Mouse (Mus musculus) intestine, embryonic 15.5 days (tissue): ENCODE measurements around the gene Btc. TPM values are rescaled to one million over a fixed set of nuclear protein-coding genes. Genes with fewer than 3 reads are reported as not detected.
A peak's percentile ranks its signal among the peaks of the same experiment; 100 is the strongest.

ENCODE experiments used
- ATAC-seq: fragments of 200-750 bp; cut with Nextera tagmentation; 2 replicates; pipeline ENCODE4 v1.8.0; 2017; ENCODE audit warnings: moderate TSS enrichment, moderate library complexity
- H3K27ac ChIP-seq: fragments of 300-500 bp; sonication (generic); 2 replicates; pipeline ENCODE4 v1.5.1; 2015; ENCODE audit warnings: mild to moderate bottlenecking, inconsistent platforms
- H3K27me3 ChIP-seq: fragments of 300-500 bp; sonication (generic); replicated peaks from 2 replicates; pipeline ENCODE4 v1.6.1; 2015; ENCODE audit warnings: inconsistent platforms
- H3K36me3 ChIP-seq: fragments of 300-500 bp; sonication (generic); 2 replicates; pipeline ENCODE4 v1.6.1; 2015; ENCODE audit warnings: inconsistent platforms
- H3K4me1 ChIP-seq: fragments of 300-500 bp; sonication (generic); replicated peaks from 2 replicates; pipeline ENCODE4 v1.6.1; 2015; ENCODE audit warnings: inconsistent platforms
- H3K4me2 ChIP-seq: fragments of 300-500 bp; sonication (generic); replicated peaks from 2 replicates; pipeline ENCODE4 v1.6.1; 2015; ENCODE audit warnings: mild to moderate bottlenecking, inconsistent platforms
- H3K4me3 ChIP-seq: fragments of 300-500 bp; sonication (generic); replicated peaks from 2 replicates; pipeline ENCODE4 v1.5.1; 2015; ENCODE audit warnings: inconsistent platforms
- H3K9ac ChIP-seq: fragments of 300-500 bp; sonication (generic); 2 replicates; pipeline ENCODE4 v1.6.1; 2015; ENCODE audit warnings: inconsistent platforms
- H3K9me3 ChIP-seq: fragments of 300-500 bp; sonication (generic); 2 replicates; pipeline ENCODE4 v1.6.1; 2016; ENCODE audit warnings: inconsistent platforms
- WGBS: fragments of 180-500 bp; shearing (Covaris S2); methylation state at CpG from one replicate; pipeline ENCODE4 v1.1.7; 2015; 5-methylcytosine and 5-hydroxymethylcytosine counted together
- polyA plus RNA-seq: library from polyadenylated mRNA; unstranded; fragments of >200 nt; fragmentation: Nextera tagmentation; extraction: Ambion mirVana; gene quantifications from 2 replicates; pipeline ENCODE4 v1.2.1, GENCODE M21; 2015

The Btc gene
- polyA plus RNA-seq, 1 experiment from 2014 or later: 4.8 TPM

- Histone ChIP-seq H3K4me2 (no peak overlapping the region), H3K36me3 (no peaks in the 10 kb centered on the region), H3K27me3 (no peaks in the 10 kb centered on the region), H3K4me1 (no peaks in the 10 kb centered on the region), H3K9ac (no peak overlapping the region), H3K27ac (no peak overlapping the region), H3K4me3 (no peak overlapping the region), H3K9me3 (no peaks in the 10 kb centered on the region)
- no peak for ATAC-seq
- WGBS: 72% methylated on average over 6 of the region's 6 CpGs
Measured at GRCm38 (mm10) chr5:91363274-91363991, 39.4 kb downstream of the Btc start.

- Histone ChIP-seq H3K4me2 (no peak overlapping the region), H3K4me1 (no peaks in the 10 kb centered on the region), H3K36me3 (no peaks in the 10 kb centered on the region), H3K27me3 (no peaks in the 10 kb centered on the region), H3K4me3 (no peak overlapping the region), H3K9me3 (no peaks in the 10 kb centered on the region), H3K27ac (no peak overlapping the region), H3K9ac (no peak overlapping the region)
- whole genome bisulfite sequencing: 59% methylated on average over 5 of the region's 5 CpGs
- no peak for ATAC-seq
Measured at GRCm38 (mm10) chr5:91352645-91353044, 50.1 kb downstream of the Btc start.

GRCm38 (mm10) chr5:91345681-91346080, 57.1 kb downstream of the Btc start:
- H3K27ac ChIP-seq: no peak overlapping the region
- no peaks in the 10 kb centered on the region for H3K27me3 ChIP-seq
- H3K4me3 ChIP-seq: no peak overlapping the region
- H3K4me1 ChIP-seq: no peaks in the 10 kb centered on the region
- H3K36me3 ChIP-seq: no peaks in the 10 kb centered on the region
- H3K9ac ChIP-seq: no peak overlapping the region
- no peak overlapping the region for H3K4me2 ChIP-seq
- ATAC-seq: no peak
- 62% methylated on average over 5 of the region's 5 CpGs for WGBS
- no peaks in the 10 kb centered on the region for H3K9me3 ChIP-seq

- H3K9me3 ChIP-seq: no peaks in the 10 kb centered on the region
- H3K27me3 ChIP-seq: no peaks in the 10 kb centered on the region
- H3K27ac ChIP-seq: no peak overlapping the region
- no peak for ATAC-seq
- whole genome bisulfite sequencing: 84% methylated on average over 2 of the region's 2 CpGs
- no peak overlapping the region for H3K4me2 ChIP-seq
- H3K36me3 ChIP-seq: no peaks in the 10 kb centered on the region
- no peak overlapping the region for H3K9ac ChIP-seq
- H3K4me1 ChIP-seq: no peaks in the 10 kb centered on the region
- H3K4me3 ChIP-seq: no peak overlapping the region
Measured at GRCm38 (mm10) chr5:91345064-91345463, 57.7 kb downstream of the Btc start.

- no peak overlapping the region for H3K4me2 ChIP-seq
- 77% methylated on average over 5 of the region's 5 CpGs for WGBS
- no peaks in the 10 kb centered on the region for H3K27me3 ChIP-seq
- H3K27ac ChIP-seq: no peak overlapping the region
- no peaks in the 10 kb centered on the region for H3K9me3 ChIP-seq
- ATAC-seq: no peak
- no peak overlapping the region for H3K9ac ChIP-seq
- H3K4me3 ChIP-seq: no peak overlapping the region
- H3K4me1 ChIP-seq: no peaks in the 10 kb centered on the region
- H3K36me3 ChIP-seq: no peaks in the 10 kb centered on the region
Measured at GRCm38 (mm10) chr5:91341981-91342760, 60.6 kb downstream of the Btc start.

- Histone ChIP-seq H3K27ac (no peak overlapping the region), H3K9me3 (no peaks in the 10 kb centered on the region), H3K4me2 (no peak overlapping the region), H3K9ac (no peak overlapping the region), H3K4me3 (no peak overlapping the region), H3K27me3 (no peaks in the 10 kb centered on the region), H3K4me1 (no peaks in the 10 kb centered on the region), H3K36me3 (no peaks in the 10 kb centered on the region)
- 65% methylated on average over 4 of the region's 4 CpGs for WGBS
- peak; percentile 45; the same call in 1 of the 2 replicates for ATAC-seq
Measured at GRCm38 (mm10) chr5:91334227-91334626, 68.6 kb downstream of the Btc start.

GRCm38 (mm10) chr5:91332079-91332865, 70.5 kb downstream of the Btc start:
- H3K36me3 ChIP-seq: no peaks in the 10 kb centered on the region
- H3K4me1 ChIP-seq: no peaks in the 10 kb centered on the region
- no peak for ATAC-seq
- H3K9me3 ChIP-seq: no peaks in the 10 kb centered on the region
- H3K4me3 ChIP-seq: no peak overlapping the region
- H3K4me2 ChIP-seq: no peak overlapping the region
- 59% methylated on average over 4 of the region's 4 CpGs for WGBS
- H3K9ac ChIP-seq: no peak overlapping the region
- H3K27ac ChIP-seq: no peak overlapping the region
- H3K27me3 ChIP-seq: no peaks in the 10 kb centered on the region

- Histone ChIP-seq H3K9me3 (no peaks in the 10 kb centered on the region), H3K36me3 (no peaks in the 10 kb centered on the region), H3K27ac (no peak overlapping the region), H3K9ac (no peak overlapping the region), H3K4me2 (no peak overlapping the region), H3K27me3 (no peaks in the 10 kb centered on the region), H3K4me3 (no peak overlapping the region), H3K4me1 (no peaks in the 10 kb centered on the region)
- no peak for ATAC-seq
- WGBS: 61% methylated on average over 1 of the region's 1 CpGs
Measured at GRCm38 (mm10) chr5:91321840-91322239, 81.0 kb downstream of the Btc start.

GRCm38 (mm10) chr5:91320348-91320747, 82.4 kb downstream of the Btc start:
- Histone ChIP-seq H3K36me3 (no peaks in the 10 kb centered on the region), H3K4me3 (no peak overlapping the region), H3K4me1 (no peaks in the 10 kb centered on the region), H3K27me3 (no peaks in the 10 kb centered on the region), H3K4me2 (no peak overlapping the region), H3K27ac (no peak overlapping the region), H3K9ac (no peak overlapping the region), H3K9me3 (no peaks in the 10 kb centered on the region)
- ATAC-seq: no peak
- 83% methylated on average over 4 of the region's 4 CpGs for WGBS

GRCm38 (mm10) chr5:91313971-91314370, 88.8 kb downstream of the Btc start:
- no peak overlapping the region for H3K27ac ChIP-seq
- H3K4me3 ChIP-seq: no peak overlapping the region
- ATAC-seq: no peak
- no peaks in the 10 kb centered on the region for H3K9me3 ChIP-seq
- no peak overlapping the region for H3K4me2 ChIP-seq
- no peak overlapping the region for H3K9ac ChIP-seq
- no peaks in the 10 kb centered on the region for H3K36me3 ChIP-seq
- no peaks in the 10 kb centered on the region for H3K4me1 ChIP-seq
- H3K27me3 ChIP-seq: no peaks in the 10 kb centered on the region
- WGBS: 58% methylated on average over 4 of the region's 4 CpGs

GRCm38 (mm10) chr5:91311767-91312166, 91.0 kb downstream of the Btc start:
- no peak overlapping the region for H3K9ac ChIP-seq
- no peaks in the 10 kb centered on the region for H3K4me1 ChIP-seq
- H3K4me2 ChIP-seq: no peak overlapping the region
- H3K27me3 ChIP-seq: no peaks in the 10 kb centered on the region
- H3K36me3 ChIP-seq: no peaks in the 10 kb centered on the region
- H3K4me3 ChIP-seq: no peak overlapping the region
- H3K27ac ChIP-seq: no peak overlapping the region
- ATAC-seq: no peak
- 34% methylated on average over 4 of the region's 4 CpGs for WGBS
- no peaks in the 10 kb centered on the region for H3K9me3 ChIP-seq

GRCm38 (mm10) chr5:91308576-91308975, 94.2 kb downstream of the Btc start:
- Histone ChIP-seq H3K4me2 (no peak overlapping the region), H3K4me3 (no peak overlapping the region), H3K9me3 (no peaks in the 10 kb centered on the region), H3K36me3 (no peaks in the 10 kb centered on the region), H3K27ac (no peak overlapping the region), H3K4me1 (no peaks in the 10 kb centered on the region), H3K9ac (no peak overlapping the region), H3K27me3 (no peaks in the 10 kb centered on the region)
- WGBS: 58% methylated on average over 7 of the region's 7 CpGs
- ATAC-seq: no peak
